Comparison of ENCODE assay signal across 9 mouse cellular contexts in genomic region chr16:92115611-92116421, GRCm38 (mm10). TPM values are rescaled to one million over a fixed set of nuclear protein-coding genes. Genes with fewer than 3 reads are reported as not detected.
A peak's percentile ranks its signal among the peaks of the same experiment; 100 is the strongest.
DNase-seq lines count a peak whose midpoint lies in the region; ATAC-seq lines count a peak whose summit lies in the region.
"Had no signal": no experiment of that assay in that cellular context is flagged by ENCODE, and none has a peak within 500 bp of the region (broad histone marks: within the 10 kb centered on the region; RNA-seq: fewer than 3 reads in every experiment).

No protein-coding gene starts in this region.

- peaks cover 3% of the 10 kb centered on the region; the same call in 1 of the 2 replicates for H3K36me3 ChIP-seq in heart, embryonic 11.5 days (ENCODE audit: control insufficient read depth, insufficient read depth, low read length)
- H3K36me3 ChIP-seq in neural tube, embryonic 14.5 days (ENCODE audit: control insufficient read depth, insufficient read depth, low read length): no peaks in the 10 kb centered on the region

- intact Hi-C loops in left cerebral cortex, postnatal 4 days (cut with DNase I): no loop called here

- DNase-seq in heart, adult 8-10 months (ENCODE audit: low spot score): no peak
- DNase-seq in MN1 (ENCODE audit: low spot score): peak; percentile 82
- DNase-seq in cerebellum, postnatal 14 days: peak; percentile 56 to 62
- DNase-seq in frontal cortex, postnatal 36 days (ENCODE audit: low spot score in 2 of 2): peak; percentile 64 to 70
- DNase-seq in left cerebral cortex, postnatal 4 days: peak; percentile 44

- 43% methylated on average over 20 of the region's 20 CpGs for WGBS in heart, embryonic 11.5 days (ENCODE audit: insufficient replicate concordance)
- 15% methylated on average over 19 of the region's 20 CpGs for WGBS in neural tube, embryonic 14.5 days

- no peak for ATAC-seq in heart, embryonic 11.5 days (replicated peaks; ENCODE audit: insufficient number of reproducible peaks, low FRiP score, low TSS enrichment)
- ATAC-seq in neural tube, embryonic 14.5 days (ENCODE audit: low read depth): peak; percentile 60
- no peak for ATAC-seq in megakaryocyte, adult 5-6 weeks (ENCODE audit: poor library complexity, severe bottlenecking)

- peaks cover 18% of the 10 kb centered on the region for H3K4me1 ChIP-seq in heart, embryonic 11.5 days (ENCODE audit: control insufficient read depth, insufficient read depth, low read length)
- H3K4me1 ChIP-seq in neural tube, embryonic 14.5 days (ENCODE audit: control insufficient read depth, insufficient read depth, low read length): peaks cover 18% of the 10 kb centered on the region

- H3K27ac ChIP-seq in heart, embryonic 11.5 days (ENCODE audit: low read depth, low read length): no peak overlapping the region
- H3K27ac ChIP-seq in neural tube, embryonic 14.5 days (ENCODE audit: low read depth, low read length): peak overlapping the region; percentile 74

- no peaks in the 10 kb centered on the region for H3K27me3 ChIP-seq in heart, embryonic 11.5 days (ENCODE audit: control insufficient read depth, insufficient read depth, low read length)
- no peaks in the 10 kb centered on the region for H3K27me3 ChIP-seq in neural tube, embryonic 14.5 days (ENCODE audit: control insufficient read depth, insufficient read depth, low read length)

- no peaks in the 10 kb centered on the region for H3K9me3 ChIP-seq in heart, embryonic 11.5 days (replicated peaks; ENCODE audit: control insufficient read depth, low read length)
- H3K9me3 ChIP-seq in neural tube, embryonic 14.5 days (ENCODE audit: control insufficient read depth, low read length): no peaks in the 10 kb centered on the region

- no peak overlapping the region for H3K4me3 ChIP-seq in heart, embryonic 11.5 days (ENCODE audit: low read depth, low read length)
- H3K4me3 ChIP-seq in neural tube, embryonic 14.5 days (ENCODE audit: low read depth, low read length): no peak overlapping the region

- H3K4me2 ChIP-seq in heart, embryonic 11.5 days: peak overlapping the region; percentile 31
- peak overlapping the region; percentile 35 for H3K4me2 ChIP-seq in neural tube, embryonic 14.5 days (ENCODE audit: low read depth, low read length)

- no peak overlapping the region for H3K9ac ChIP-seq in heart, embryonic 11.5 days (ENCODE audit: low read depth, low read length)
- H3K9ac ChIP-seq in neural tube, embryonic 14.5 days (replicated peaks; ENCODE audit: low read depth, low read length): 0 out of 2 replicates have a peak overlapping the region, but pooled peaks have one; percentile 7

RNA-seq across cellular contexts. Expression of gene Slc5a3, which starts 57.7 kb away (rescaled TPM):
- 5.7 and 6.7 TPM in 2 replicates for polyA plus RNA-seq in heart, embryonic 11.5 days (2014; fragmentation: Nextera tagmentation; extraction: Ambion mirVana)
- 1 to 10 TPM; 4.4 to 5.8 (median 5.0) TPM for total RNA-seq in heart, adult 8-10 months (2022)
- 10 to 100 TPM; 20.8 to 23.3 TPM for total RNA-seq in left cerebral cortex, postnatal 4 days (2021)
- polyA plus RNA-seq in neural tube, embryonic 14.5 days (2014; fragmentation: Nextera tagmentation; extraction: Ambion mirVana): 28.5 and 30.6 TPM in 2 replicates
- 0.65 and 0.78 TPM in 2 replicates for total RNA-seq in megakaryocyte, adult 5-6 weeks (2015)
- 0.95 and 1.2 TPM in 2 replicates for total RNA-seq in megakaryocyte, adult 5-6 weeks (2017)

RNA-seq across cellular contexts. Expression of gene Gm49711, which starts 57.7 kb away (rescaled TPM):
- 0.20 TPM in 1 of 2 replicates, not detected in the other for polyA plus RNA-seq in heart, embryonic 11.5 days (2014; fragmentation: Nextera tagmentation; extraction: Ambion mirVana)
- not detected for total RNA-seq in heart, adult 8-10 months (2022)
- total RNA-seq in left cerebral cortex, postnatal 4 days (2021): under 1 TPM; 0.36 to 0.52 TPM
- polyA plus RNA-seq in neural tube, embryonic 14.5 days (2014; fragmentation: Nextera tagmentation; extraction: Ambion mirVana): 0.56 and 0.73 TPM in 2 replicates
- not detected in 2 replicates for total RNA-seq in megakaryocyte, adult 5-6 weeks (2015)
- not detected in 2 replicates for total RNA-seq in megakaryocyte, adult 5-6 weeks (2017)
- total RNA-seq: heart, postnatal 14 days had no signal

RNA-seq across cellular contexts. Expression of gene Mrps6, which starts 57.7 kb away (rescaled TPM):
- 121 and 136 TPM in 2 replicates for polyA plus RNA-seq in heart, embryonic 11.5 days (2014; fragmentation: Nextera tagmentation; extraction: Ambion mirVana)
- 10 to 100 TPM; 57.6 to 68.6 (median 66.3) TPM for total RNA-seq in heart, adult 8-10 months (2022)
- total RNA-seq in left cerebral cortex, postnatal 4 days (2021): 10 to 100 TPM; 62.1 to 68.9 TPM
- 179 and 190 TPM in 2 replicates for polyA plus RNA-seq in neural tube, embryonic 14.5 days (2014; fragmentation: Nextera tagmentation; extraction: Ambion mirVana)
- total RNA-seq in megakaryocyte, adult 5-6 weeks (2015): 8.9 and 10.2 TPM in 2 replicates
- total RNA-seq in megakaryocyte, adult 5-6 weeks (2017): 6.6 and 12.8 TPM in 2 replicates

Comparison
In these comparisons a context has a peak if more than half of its experiments do, and no peak if none do; other contexts are left out.
1. RNA of gene Mrps6, which starts 57.7 kb away (total RNA-seq): 62.1 to 68.9 TPM in left cerebral cortex, postnatal 4 days and 57.6 to 68.6 TPM in heart, adult 8-10 months; 6.6 to 12.8 TPM in megakaryocyte, adult 5-6 weeks; every median in the first group is over 4 times any median in the second.